Mouse (Mus musculus) forebrain, embryonic 16.5 days (tissue): ENCODE measurements around the gene Krt90. TPM values are rescaled to one million over a fixed set of nuclear protein-coding genes. Genes with fewer than 3 reads are reported as not detected.

Source experiments
- ATAC-seq: fragments of 200-750 bp; cut with Nextera tagmentation; 2 replicates; pipeline ENCODE4 v1.8.0; 2017; ENCODE audit warnings: mild to moderate bottlenecking, moderate library complexity
- H3K27ac ChIP-seq: fragments of 300-500 bp; sonication (generic); 2 replicates; pipeline ENCODE4 v1.5.1; 2014; ENCODE audit warnings: low read length, control low read depth
- H3K27me3 ChIP-seq: fragments of 300-500 bp; sonication (generic); replicated peaks from 2 replicates; pipeline ENCODE4 v1.6.1; 2014; ENCODE audit warnings: low read length; ENCODE audit not compliant: control insufficient read depth, insufficient read depth
- H3K36me3 ChIP-seq: fragments of 300-500 bp; sonication (generic); 2 replicates; pipeline ENCODE4 v1.6.1; 2014; ENCODE audit not compliant: control insufficient read depth, insufficient read depth
- H3K4me1 ChIP-seq: fragments of 300-500 bp; sonication (generic); replicated peaks from 2 replicates; pipeline ENCODE4 v1.6.1; 2014; ENCODE audit warnings: low read length; ENCODE audit not compliant: control insufficient read depth, insufficient read depth
- H3K4me2 ChIP-seq: fragments of 300-500 bp; sonication (generic); 2 replicates; pipeline ENCODE4 v1.6.1; 2014; ENCODE audit warnings: mild to moderate bottlenecking, low read length, control low read depth
- H3K4me3 ChIP-seq: fragments of 300-500 bp; sonication (generic); replicated peaks from 2 replicates; pipeline ENCODE4 v1.5.1; 2014; ENCODE audit warnings: mild to moderate bottlenecking, low read length, control low read depth
- H3K9ac ChIP-seq: fragments of 300-500 bp; sonication (generic); replicated peaks from 2 replicates; pipeline ENCODE4 v1.6.1; 2014; ENCODE audit warnings: low read depth, low read length, control low read depth
- H3K9me3 ChIP-seq: fragments of 300-500 bp; sonication (generic); 2 replicates; pipeline ENCODE4 v1.6.1; 2016; ENCODE audit warnings: low read length; ENCODE audit not compliant: control insufficient read depth
- WGBS: fragments of 180-500 bp; shearing (Covaris S2); extraction: QIAGEN DNeasy Blood & Tissue Kit; methylation state at CpG from one replicate; pipeline ENCODE4 v1.1.7; 2014; 5-methylcytosine and 5-hydroxymethylcytosine counted together
- polyA plus RNA-seq: library from polyadenylated mRNA; unstranded; fragments of >200 nt; fragmentation: Nextera tagmentation; extraction: Ambion mirVana; gene quantifications from 2 replicates; pipeline ENCODE4 v1.2.1, GENCODE M21; 2015

Gene Krt90
- 0.08 and 0.09 TPM in 2 replicates for polyA plus RNA-seq

DNA sequence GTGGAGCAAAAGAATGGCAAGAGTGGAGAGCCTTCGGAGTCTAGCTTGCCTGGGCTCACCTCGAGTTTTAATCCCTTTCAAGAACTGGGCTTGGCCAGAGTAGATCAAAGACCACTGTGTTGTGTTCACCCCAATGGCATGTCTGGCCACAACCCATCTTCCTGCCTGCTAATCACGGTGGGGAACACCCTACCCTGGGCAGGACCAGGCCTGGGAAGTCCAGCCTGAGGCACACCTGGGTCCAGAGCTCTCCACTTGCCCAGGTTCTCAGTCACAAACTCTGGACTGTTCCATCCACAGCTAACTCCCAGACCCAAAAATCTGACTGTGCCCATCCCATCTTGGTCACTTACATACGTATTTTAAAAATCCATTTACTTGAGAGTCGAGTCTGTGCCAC is at the start of gene Krt90:
Krt90 (minus strand) TSS at position 101 of the 400 bp plus-strand sequence.
- ATAC-seq: no peak
- WGBS: 70% methylated on average over 5 of the region's 5 CpGs
- H3K9me3 ChIP-seq: no peaks in the 10 kb centered on the region

DNA sequence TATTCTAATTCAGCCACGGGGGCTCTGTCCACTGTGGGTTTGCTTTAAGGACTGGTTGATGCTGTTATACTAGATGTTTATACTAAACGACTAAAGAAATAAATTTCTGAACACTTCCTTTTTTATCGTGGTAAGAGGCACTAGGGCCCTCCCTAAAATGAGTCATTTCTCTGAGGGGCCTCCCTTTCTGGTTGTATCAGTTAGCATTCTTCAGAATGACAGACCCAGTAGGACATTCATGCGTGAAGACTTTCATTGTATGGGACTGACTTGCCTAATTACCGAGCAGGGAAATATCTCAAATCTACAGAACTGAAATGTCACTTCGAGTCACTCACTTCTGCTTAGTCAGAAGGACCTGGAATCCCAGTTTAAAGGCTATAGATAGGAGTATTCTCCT is 36.4 kb upstream of the Krt90 start:
- 61% methylated on average over 6 of the region's 6 CpGs for WGBS
- Histone ChIP-seq H3K9ac (no peak overlapping the region), H3K4me3 (no peak overlapping the region), H3K4me2 (no peak overlapping the region), H3K4me1 (no peaks in the 10 kb centered on the region), H3K27me3 (no peaks in the 10 kb centered on the region), H3K27ac (no peak overlapping the region), H3K36me3 (no peaks in the 10 kb centered on the region), H3K9me3 (no peaks in the 10 kb centered on the region)
- ATAC-seq: no peak

More for the DNA sequence above, at the start of gene Krt90:
- Histone ChIP-seq H3K27me3 (no peaks in the 10 kb centered on the region), H3K9ac (no peak within 1 kb of the TSS), H3K4me3 (no peak within 1 kb of the TSS), H3K27ac (no peak within 1 kb of the TSS), H3K36me3 (no peaks in the 10 kb centered on the region), H3K4me2 (no peak within 1 kb of the TSS), H3K4me1 (0 out of 2 replicates have a peak, but pooled peaks cover 2% of the 10 kb centered on the region)

DNA sequence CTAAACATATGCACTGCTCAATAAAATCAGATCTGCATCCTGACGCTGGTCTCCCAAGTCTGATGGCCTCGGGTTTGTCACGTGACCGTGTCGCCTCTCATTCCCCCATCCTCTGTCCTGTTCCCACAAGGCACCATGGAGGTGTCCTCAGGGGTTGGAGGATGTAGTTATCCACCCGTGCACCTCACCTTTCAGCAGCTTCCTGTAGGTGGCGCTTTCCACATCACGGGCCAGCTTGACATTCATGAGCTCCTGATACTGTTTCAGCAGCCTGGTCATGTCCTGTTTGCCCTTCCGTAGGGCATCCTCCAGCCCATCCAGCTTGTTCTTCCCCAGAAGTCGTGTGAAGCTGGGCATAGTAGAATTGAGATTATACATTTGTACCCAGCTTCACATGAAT is 25.5 kb upstream of the Krt90 start:
- 80% methylated on average over 10 of the region's 10 CpGs for WGBS

DNA sequence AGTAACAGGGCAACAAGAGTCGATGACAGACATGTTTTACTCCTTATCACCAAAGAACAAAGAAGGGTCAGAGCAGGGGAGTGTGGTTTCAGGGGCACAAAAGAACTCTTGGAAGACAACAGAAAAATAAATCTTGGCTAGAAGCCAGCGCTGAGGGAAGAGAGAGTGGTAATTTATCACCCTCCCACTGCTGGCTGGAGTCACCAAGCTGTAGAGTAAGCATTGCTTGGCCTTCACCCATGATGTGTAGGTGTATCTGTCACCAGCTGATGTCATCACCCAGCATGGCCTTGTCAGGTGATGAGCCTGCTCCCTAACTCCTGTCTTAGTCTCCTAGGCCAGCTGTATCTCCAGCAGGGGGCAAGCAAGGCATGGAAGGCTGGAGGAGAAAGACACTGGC is 21.7 kb upstream of the Krt90 start:
- H3K27ac ChIP-seq: no peak overlapping the region
- no peak overlapping the region for H3K4me2 ChIP-seq
- H3K4me3 ChIP-seq: no peak overlapping the region
- no peaks in the 10 kb centered on the region for H3K36me3 ChIP-seq
- no peak for ATAC-seq
- no peak overlapping the region for H3K9ac ChIP-seq
- H3K4me1 ChIP-seq: no peaks in the 10 kb centered on the region
- no peaks in the 10 kb centered on the region for H3K27me3 ChIP-seq
- 50% methylated on average over 2 of the region's 2 CpGs for WGBS
- no peaks in the 10 kb centered on the region for H3K9me3 ChIP-seq

More for the DNA sequence above, 25.5 kb upstream of the Krt90 start:
- no peaks in the 10 kb centered on the region for H3K4me1 ChIP-seq
- H3K27me3 ChIP-seq: no peaks in the 10 kb centered on the region
- H3K4me3 ChIP-seq: no peak overlapping the region
- no peak overlapping the region for H3K27ac ChIP-seq
- no peak for ATAC-seq
- H3K4me2 ChIP-seq: no peak overlapping the region
- H3K9ac ChIP-seq: no peak overlapping the region
- H3K9me3 ChIP-seq: no peaks in the 10 kb centered on the region
- no peaks in the 10 kb centered on the region for H3K36me3 ChIP-seq

DNA sequence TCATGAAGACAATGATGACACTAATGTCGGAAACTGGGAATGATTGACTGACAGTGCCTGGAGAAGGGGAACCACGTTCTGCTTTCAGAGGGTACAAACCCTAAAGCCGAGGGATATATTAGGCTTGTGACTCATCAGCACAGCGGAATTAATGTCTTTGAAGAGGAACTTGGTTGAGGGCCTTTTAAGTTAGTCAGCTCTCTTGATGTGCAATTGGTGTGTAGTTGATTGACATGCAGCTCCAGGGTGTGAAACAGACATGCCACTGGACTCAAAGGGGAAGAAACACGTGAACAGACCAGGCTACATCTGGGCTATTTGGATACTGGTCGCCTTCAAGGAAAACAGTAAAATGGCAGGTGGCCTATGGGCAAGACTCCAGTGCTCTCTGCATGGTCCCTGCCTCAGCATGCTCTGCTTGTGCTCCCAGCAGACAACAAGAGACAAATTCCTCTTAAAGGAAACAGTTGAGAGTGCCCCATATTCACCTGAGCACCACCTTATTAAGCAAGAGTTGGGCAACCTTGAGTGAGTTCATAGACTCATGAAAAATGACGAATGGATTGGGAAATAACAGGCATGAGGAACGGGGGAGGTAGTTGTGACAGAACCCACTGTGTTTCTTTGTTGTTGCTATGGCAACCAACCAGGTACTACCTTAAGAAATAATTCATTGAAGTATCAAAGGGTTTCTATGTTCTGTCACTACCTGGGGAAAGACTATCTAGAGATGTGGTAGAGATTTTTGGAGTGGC is 20.6 kb upstream of the Krt90 start:
- Histone ChIP-seq H3K9me3 (no peaks in the 10 kb centered on the region), H3K4me1 (no peaks in the 10 kb centered on the region), H3K27ac (no peak overlapping the region), H3K36me3 (no peaks in the 10 kb centered on the region), H3K9ac (no peak overlapping the region), H3K27me3 (no peaks in the 10 kb centered on the region), H3K4me3 (no peak overlapping the region), H3K4me2 (no peak overlapping the region)
- WGBS: 80% methylated on average over 8 of the region's 8 CpGs
- no peak for ATAC-seq

DNA sequence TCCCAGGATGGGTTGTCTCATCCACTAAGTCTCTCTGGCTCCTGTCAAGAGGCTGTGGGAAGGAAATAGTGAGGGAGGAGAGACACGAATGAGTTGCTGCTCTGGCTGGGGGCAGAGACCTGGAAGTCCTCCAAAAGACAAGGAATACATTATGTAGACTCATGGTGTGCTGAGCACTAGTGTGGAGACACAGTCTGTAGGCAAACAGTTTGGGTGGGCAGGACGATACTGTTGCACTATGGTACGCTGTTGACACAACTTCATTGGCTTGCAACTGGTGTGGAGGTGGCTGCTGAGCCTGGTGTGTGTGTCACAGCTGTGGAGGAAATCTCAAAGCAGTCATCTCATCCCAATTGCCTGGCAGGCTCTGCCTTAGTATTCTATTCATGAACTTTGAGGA is 19.0 kb upstream of the Krt90 start:
- H3K9me3 ChIP-seq: no peaks in the 10 kb centered on the region
- no peaks in the 10 kb centered on the region for H3K36me3 ChIP-seq
- no peak overlapping the region for H3K27ac ChIP-seq
- no peak overlapping the region for H3K4me2 ChIP-seq
- H3K9ac ChIP-seq: no peak overlapping the region
- H3K4me1 ChIP-seq: no peaks in the 10 kb centered on the region
- no peak for ATAC-seq
- H3K4me3 ChIP-seq: no peak overlapping the region
- H3K27me3 ChIP-seq: no peaks in the 10 kb centered on the region
- WGBS: 84% methylated on average over 3 of the region's 3 CpGs

DNA sequence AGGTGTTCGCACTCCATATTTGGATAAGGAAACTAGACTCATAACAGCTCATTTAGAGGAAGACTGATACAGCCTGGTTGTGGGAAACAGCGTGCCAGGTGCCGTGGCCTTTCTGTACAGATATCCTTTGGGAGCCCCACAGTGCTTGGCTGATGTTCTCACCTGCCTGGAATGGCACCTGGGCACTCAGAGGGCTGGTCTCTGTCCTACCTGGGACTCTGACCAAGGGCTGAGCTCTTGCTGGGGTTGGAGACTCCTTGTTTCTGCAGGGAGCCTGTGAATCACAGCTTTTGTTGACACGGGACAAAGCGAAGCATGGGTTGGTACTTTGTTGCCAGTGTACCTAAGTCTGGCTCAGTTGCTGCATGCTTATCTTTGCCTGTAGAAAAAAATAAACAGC is 12.8 kb upstream of the Krt90 start:
- no peak for ATAC-seq
- 92% methylated on average over 5 of the region's 5 CpGs for WGBS
- no peak overlapping the region for H3K27ac ChIP-seq

DNA sequence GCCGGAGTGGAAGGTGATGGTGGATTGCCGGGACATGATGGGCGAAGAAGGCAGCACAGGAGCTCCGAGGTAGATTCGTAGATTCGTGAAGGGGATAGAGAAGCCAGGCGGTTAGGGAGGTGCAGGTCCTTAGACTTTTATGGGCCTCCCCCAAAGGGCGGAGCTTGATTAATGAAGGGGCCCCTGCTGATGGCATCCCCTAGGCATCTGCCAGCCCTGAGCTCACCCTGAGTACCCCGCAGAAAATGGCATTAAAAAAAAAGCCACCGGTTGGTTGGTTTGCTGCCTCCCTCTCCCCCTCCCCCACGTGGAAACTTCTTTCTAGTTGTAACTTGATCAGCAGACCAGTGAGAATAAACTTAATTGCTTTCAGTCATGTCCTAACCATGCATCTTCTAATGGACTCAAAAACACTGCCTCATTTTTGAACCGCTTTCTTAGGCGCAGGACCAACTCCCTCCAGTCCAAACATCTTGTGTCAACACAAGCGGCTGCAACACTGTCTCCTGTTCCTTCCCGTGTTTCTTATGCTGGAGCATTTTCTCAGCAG is 11.1 kb upstream of the Krt90 start, which contains the start of gene Krt75:
Krt75 (minus strand) TSS at position 109 of the 550 bp plus-strand sequence.
- no peak within 1 kb of the TSS for H3K27ac ChIP-seq
- ATAC-seq: no peak
- H3K4me1 ChIP-seq: no peaks in the 10 kb centered on the region
- no peaks in the 10 kb centered on the region for H3K27me3 ChIP-seq
- H3K9ac ChIP-seq: no peak within 1 kb of the TSS
- no peak within 1 kb of the TSS for H3K4me2 ChIP-seq
- no peak within 1 kb of the TSS for H3K4me3 ChIP-seq
- no peaks in the 10 kb centered on the region for H3K9me3 ChIP-seq
- WGBS: 70% methylated on average over 15 of the region's 15 CpGs
- H3K36me3 ChIP-seq: no peaks in the 10 kb centered on the region

More for the DNA sequence above, 12.8 kb upstream of the Krt90 start:
- Histone ChIP-seq H3K4me1 (no peaks in the 10 kb centered on the region), H3K9ac (no peak overlapping the region), H3K4me3 (no peak overlapping the region), H3K4me2 (no peak overlapping the region), H3K9me3 (no peaks in the 10 kb centered on the region), H3K27me3 (no peaks in the 10 kb centered on the region), H3K36me3 (no peaks in the 10 kb centered on the region)

DNA sequence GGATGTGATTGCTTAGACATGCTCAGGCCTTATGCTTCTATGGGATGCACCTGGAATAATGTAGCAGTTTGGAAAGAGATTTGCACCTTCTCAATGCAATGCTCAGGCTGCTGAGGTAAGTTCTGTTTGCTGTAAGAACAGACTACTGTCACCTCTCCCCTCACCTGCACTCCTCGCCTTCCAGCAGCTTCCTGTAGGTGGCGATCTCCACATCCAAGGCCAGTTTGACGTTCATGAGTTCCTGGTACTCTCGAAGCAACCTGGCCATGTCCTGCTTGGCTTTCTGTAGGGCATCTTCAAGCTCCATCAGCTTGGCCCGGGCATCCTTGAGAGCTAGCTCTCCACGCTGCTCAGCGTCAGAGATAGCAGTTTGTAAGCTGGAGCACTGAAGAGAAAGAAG is 5.0 kb upstream of the Krt90 start:
- no peak for ATAC-seq
- Histone ChIP-seq H3K4me2 (no peak overlapping the region), H3K9me3 (no peaks in the 10 kb centered on the region), H3K27me3 (no peaks in the 10 kb centered on the region), H3K4me1 (no peaks in the 10 kb centered on the region), H3K9ac (no peak overlapping the region), H3K4me3 (no peak overlapping the region), H3K27ac (no peak overlapping the region), H3K36me3 (no peaks in the 10 kb centered on the region)
- WGBS: 45% methylated on average over 7 of the region's 7 CpGs
